Mouse (Mus musculus) layer of hippocampus, adult 9-11 months (tissue): ENCODE measurements at regions not wholly inside any gene's neighbourhood (a gene's known extent, or its start where the extent isn't known, plus 50 kb on each side); places are given as distances from the start of the nearest gene placed in this dataset.

Experiments used
- DNase-seq: peaks from one replicate; pipeline ENCODE4 v3.0.0; 2022

GRCm38 (mm10) chr9:61816589-61817179, 97.7 kb downstream of the Rplp1 start:
- no peak for DNase-seq

GRCm38 (mm10) chr9:61815995-61816394, 98.3 kb downstream of the Rplp1 start:
- no peak for DNase-seq

- no peak for DNase-seq
These were observed 101.1 kb downstream of the Rplp1 start for GRCm38 (mm10) chr9:61813291-61813690.

- no peak for DNase-seq
These were observed 102.0 kb downstream of the Rplp1 start for GRCm38 (mm10) chr9:61812315-61812714.

GRCm38 (mm10) chr9:61810456-61810855, 103.9 kb downstream of the Rplp1 start:
- no peak for DNase-seq

GRCm38 (mm10) chr9:61808351-61809225, 105.8 kb downstream of the Rplp1 start:
- no peak for DNase-seq

GRCm38 (mm10) chr9:61805971-61806370, 108.4 kb downstream of the Rplp1 start:
- DNase-seq = no peak

- DNase-seq = no peak
These were observed 110.8 kb downstream of the Rplp1 start for GRCm38 (mm10) chr9:61803555-61803954.

- no peak for DNase-seq
These were observed 111.6 kb downstream of the Rplp1 start for GRCm38 (mm10) chr9:61802694-61803093.

- DNase-seq = no peak
These were observed 114.8 kb downstream of the Rplp1 start for GRCm38 (mm10) chr9:61799535-61799934.

GRCm38 (mm10) chr9:61795910-61796309, 118.4 kb downstream of the Rplp1 start:
- no peak for DNase-seq

GRCm38 (mm10) chr9:61791435-61792064, 122.8 kb downstream of the Rplp1 start:
- peak; percentile 68 for DNase-seq

GRCm38 (mm10) chr9:61790849-61791248, 123.5 kb downstream of the Rplp1 start:
- DNase-seq = no peak

- peak; percentile 20 for DNase-seq
These were observed 125.1 kb downstream of the Rplp1 start for GRCm38 (mm10) chr9:61789066-61789897.

GRCm38 (mm10) chr9:61781469-61781868, 132.9 kb downstream of the Rplp1 start:
- DNase-seq = no peak

- DNase-seq = peak; percentile 66
These were observed 134.0 kb downstream of the Rplp1 start for GRCm38 (mm10) chr9:61780186-61780939.

- no peak for DNase-seq
These were observed 135.2 kb downstream of the Rplp1 start for GRCm38 (mm10) chr9:61779165-61779564.

- DNase-seq = no peak
These were observed 137.9 kb downstream of the Rplp1 start for GRCm38 (mm10) chr9:61776446-61776845.

GRCm38 (mm10) chr9:61770207-61770955, 144.0 kb downstream of the Rplp1 start:
- no peak for DNase-seq

- DNase-seq = no peak
These were observed 148.2 kb downstream of the Rplp1 start for GRCm38 (mm10) chr9:61766187-61766586.

GRCm38 (mm10) chr9:61765366-61765765, 149.0 kb downstream of the Rplp1 start:
- DNase-seq = no peak
